Mouse (Mus musculus): Measurements from ENCODE around the gene Pgm5. TPM values are rescaled to one million over a fixed set of nuclear protein-coding genes. Genes with fewer than 3 reads are reported as not detected.
A peak's percentile ranks its signal among the peaks of the same experiment; 100 is the strongest.

Gene Pgm5
- polyA plus RNA-seq, 1 experiment from 2014 or later = 0.96 TPM

- Histone ChIP-seq H3K4me2 (ENCODE audit: low read length) (no peak overlapping the region), H3K27ac (no peak overlapping the region), H3K4me3 (replicated peaks; ENCODE audit: low read depth, low read length) (no peak overlapping the region), H3K27me3 (ENCODE audit: insufficient read depth, low read length) (no peaks in the 10 kb centered on the region), H3K9me3 (replicated peaks; ENCODE audit: low read length) (no peaks in the 10 kb centered on the region), H3K4me1 (replicated peaks; ENCODE audit: insufficient read depth, low read length) (no peaks in the 10 kb centered on the region), H3K36me3 (ENCODE audit: insufficient read depth, low read length) (no peaks in the 10 kb centered on the region), H3K9ac (ENCODE audit: low read depth, low read length) (no peak overlapping the region)
- ATAC-seq (replicated peaks; ENCODE audit: low FRiP score, low read depth) (peak; percentile 43; the same call in 1 of the 2 replicates), DNase-seq (ENCODE audit: low spot score) (no peak)
- no peak for TF ChIP-seq CTCF (IDR thresholded peaks at IDR 0.05; ENCODE audit: low read depth)
- WGBS = 42% methylated on average over 9 of the region's 9 CpGs
Measured at GRCm38 (mm10) chr19:24653230-24653799, 208.3 kb downstream of the Pgm5 start.

- H3K36me3 ChIP-seq (ENCODE audit: insufficient read depth, low read length) = no peaks in the 10 kb centered on the region
- H3K9me3 ChIP-seq (replicated peaks; ENCODE audit: low read length) = no peaks in the 10 kb centered on the region
- H3K27me3 ChIP-seq (ENCODE audit: insufficient read depth, low read length) = no peaks in the 10 kb centered on the region
- no peak overlapping the region for H3K4me3 ChIP-seq (replicated peaks; ENCODE audit: low read depth, low read length)
- no peak overlapping the region for H3K4me2 ChIP-seq (ENCODE audit: low read length)
- ATAC-seq (replicated peaks; ENCODE audit: low FRiP score, low read depth) = no peak
- no peak for DNase-seq (ENCODE audit: low spot score)
- no peak overlapping the region for H3K9ac ChIP-seq (ENCODE audit: low read depth, low read length)
- H3K27ac ChIP-seq = no peak overlapping the region
- TF ChIP-seq CTCF (IDR thresholded peaks at IDR 0.05; ENCODE audit: low read depth) = no peak
- no peaks in the 10 kb centered on the region for H3K4me1 ChIP-seq (replicated peaks; ENCODE audit: insufficient read depth, low read length)
- 27% methylated on average over 6 of the region's 6 CpGs for WGBS
Measured at GRCm38 (mm10) chr19:24652342-24653019, 209.2 kb downstream of the Pgm5 start.

DNA sequence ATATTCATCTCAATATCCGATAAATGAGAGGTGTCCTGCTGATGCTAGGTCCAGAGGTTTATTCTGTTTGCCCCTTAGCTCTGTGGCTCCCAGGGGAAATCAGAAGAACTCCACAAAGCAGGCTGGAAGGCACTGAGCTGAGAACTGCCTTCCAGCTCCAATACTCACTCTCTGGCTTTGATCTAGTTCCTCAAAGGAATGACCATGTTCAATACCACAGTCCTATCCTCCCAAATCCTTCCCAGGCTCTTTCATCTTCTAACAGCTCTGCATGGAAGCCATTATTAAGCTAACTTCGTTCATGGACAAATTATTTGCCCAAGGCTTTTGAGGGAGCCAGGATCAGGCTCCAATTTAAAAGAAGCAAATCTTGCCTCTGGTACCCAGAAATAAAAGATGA, 210.1 kb downstream of the Pgm5 start:
- Histone ChIP-seq H3K4me3 (replicated peaks; ENCODE audit: low read depth, low read length) (no peak overlapping the region), H3K36me3 (ENCODE audit: insufficient read depth, low read length) (no peaks in the 10 kb centered on the region), H3K4me1 (replicated peaks; ENCODE audit: insufficient read depth, low read length) (no peaks in the 10 kb centered on the region), H3K4me2 (ENCODE audit: low read length) (no peak overlapping the region), H3K9ac (ENCODE audit: low read depth, low read length) (no peak overlapping the region), H3K9me3 (replicated peaks; ENCODE audit: low read length) (no peaks in the 10 kb centered on the region), H3K27me3 (ENCODE audit: insufficient read depth, low read length) (no peaks in the 10 kb centered on the region), H3K27ac (no peak overlapping the region)
- WGBS = 58% methylated on average over 2 of the region's 2 CpGs
- ATAC-seq (replicated peaks; ENCODE audit: low FRiP score, low read depth) (no peak), DNase-seq (ENCODE audit: low spot score) (no peak)
- TF ChIP-seq CTCF (IDR thresholded peaks at IDR 0.05; ENCODE audit: low read depth) = no peak

- 59% methylated on average over 8 of the region's 8 CpGs for WGBS
- no peak for ATAC-seq (replicated peaks; ENCODE audit: low FRiP score, low read depth)
- H3K4me2 ChIP-seq (ENCODE audit: low read length) = no peak overlapping the region
Measured at GRCm38 (mm10) chr19:24650428-24650827, 211.2 kb downstream of the Pgm5 start.

GRCm38 (mm10) chr19:24648016-24648415, 213.6 kb downstream of the Pgm5 start:
- no peak for DNase-seq (ENCODE audit: low spot score)
- H3K9me3 ChIP-seq (replicated peaks; ENCODE audit: low read length) = no peaks in the 10 kb centered on the region
- no peak overlapping the region for H3K4me3 ChIP-seq (replicated peaks; ENCODE audit: low read depth, low read length)
- no peak overlapping the region for H3K27ac ChIP-seq
- H3K27me3 ChIP-seq (ENCODE audit: insufficient read depth, low read length) = no peaks in the 10 kb centered on the region
- no peak for TF ChIP-seq CTCF (IDR thresholded peaks at IDR 0.05; ENCODE audit: low read depth)
- ATAC-seq (replicated peaks; ENCODE audit: low FRiP score, low read depth) = no peak
- H3K4me1 ChIP-seq (replicated peaks; ENCODE audit: insufficient read depth, low read length) = no peaks in the 10 kb centered on the region
- no peaks in the 10 kb centered on the region for H3K36me3 ChIP-seq (ENCODE audit: insufficient read depth, low read length)
- H3K9ac ChIP-seq (ENCODE audit: low read depth, low read length) = no peak overlapping the region
- WGBS = 75% methylated on average over 8 of the region's 8 CpGs
- H3K4me2 ChIP-seq (ENCODE audit: low read length) = no peak overlapping the region

More at GRCm38 (mm10) chr19:24650428-24650827, 211.2 kb downstream of the Pgm5 start:
- TF ChIP-seq CTCF (IDR thresholded peaks at IDR 0.05; ENCODE audit: low read depth) = no peak
- Histone ChIP-seq H3K9ac (ENCODE audit: low read depth, low read length) (no peak overlapping the region), H3K4me1 (replicated peaks; ENCODE audit: insufficient read depth, low read length) (no peaks in the 10 kb centered on the region), H3K4me3 (replicated peaks; ENCODE audit: low read depth, low read length) (no peak overlapping the region), H3K27ac (no peak overlapping the region), H3K36me3 (ENCODE audit: insufficient read depth, low read length) (no peaks in the 10 kb centered on the region), H3K9me3 (replicated peaks; ENCODE audit: low read length) (no peaks in the 10 kb centered on the region), H3K27me3 (ENCODE audit: insufficient read depth, low read length) (no peaks in the 10 kb centered on the region)
- no peak for DNase-seq (ENCODE audit: low spot score)

DNA sequence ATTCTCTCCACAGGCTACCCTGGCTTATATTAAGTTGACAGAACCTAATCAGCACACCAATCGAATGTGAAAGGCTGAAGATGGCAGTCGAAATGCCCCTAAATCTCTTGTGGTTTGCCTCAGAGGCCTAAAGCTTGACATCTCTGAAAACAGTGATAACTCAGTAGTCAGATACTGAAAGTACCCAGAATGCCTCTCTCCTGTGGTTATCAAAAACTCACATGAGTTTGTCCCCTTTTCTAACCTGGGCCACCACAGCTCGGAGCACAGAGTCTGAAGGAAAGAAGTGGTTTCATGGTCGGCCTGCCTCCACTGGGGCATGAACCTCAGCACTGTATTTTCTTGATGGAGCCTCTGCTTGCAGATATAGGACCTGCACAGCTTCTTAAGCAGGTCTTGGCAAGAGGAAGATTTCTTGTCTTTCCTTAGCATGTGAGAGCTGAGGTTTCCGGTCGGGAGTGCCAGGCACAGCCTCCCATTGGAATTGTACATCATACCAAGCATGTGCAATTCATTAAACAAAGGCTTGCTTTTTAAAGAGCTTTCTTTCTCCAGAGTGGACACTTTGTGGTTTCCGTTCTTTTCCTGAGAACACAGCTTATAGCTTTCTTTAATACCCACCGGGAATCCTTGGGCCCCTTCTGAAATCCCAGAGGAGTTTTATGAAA, 215.4 kb downstream of the Pgm5 start:
- DNase-seq (ENCODE audit: low spot score) (no peak), ATAC-seq (replicated peaks; ENCODE audit: low FRiP score, low read depth) (no peak)
- H3K4me3 ChIP-seq (replicated peaks; ENCODE audit: low read depth, low read length) = no peak overlapping the region
- H3K9ac ChIP-seq (ENCODE audit: low read depth, low read length) = no peak overlapping the region
- no peak overlapping the region for H3K27ac ChIP-seq
- H3K4me1 ChIP-seq (replicated peaks; ENCODE audit: insufficient read depth, low read length) = no peaks in the 10 kb centered on the region
- no peaks in the 10 kb centered on the region for H3K9me3 ChIP-seq (replicated peaks; ENCODE audit: low read length)
- 73% methylated on average over 8 of the region's 8 CpGs for WGBS
- no peaks in the 10 kb centered on the region for H3K36me3 ChIP-seq (ENCODE audit: insufficient read depth, low read length)
- no peak for TF ChIP-seq CTCF (IDR thresholded peaks at IDR 0.05; ENCODE audit: low read depth)
- H3K27me3 ChIP-seq (ENCODE audit: insufficient read depth, low read length) = no peaks in the 10 kb centered on the region
- H3K4me2 ChIP-seq (ENCODE audit: low read length) = no peak overlapping the region
